Mouse (Mus musculus): ENCODE measurements around the gene Eme1.

DNA sequence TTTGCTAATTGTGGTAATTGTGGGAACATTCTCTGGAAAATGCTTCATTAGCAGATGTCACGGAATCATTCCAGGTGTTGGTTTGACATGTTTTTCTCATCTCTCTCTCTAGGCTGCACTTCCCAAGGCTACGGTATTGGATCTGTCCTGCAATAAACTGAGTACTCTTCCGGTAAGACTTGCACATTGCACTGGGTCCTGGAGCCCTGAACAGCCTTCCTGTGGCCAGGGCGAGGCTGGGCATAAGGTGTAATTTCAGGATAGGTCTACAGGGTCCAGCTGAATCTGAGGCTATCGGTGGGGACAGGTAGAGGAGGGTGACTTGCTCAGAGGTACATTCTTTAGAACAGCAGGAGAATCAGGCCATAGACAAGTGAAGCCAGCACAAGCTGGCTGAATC is 21.8 kb downstream of the Eme1 start:
- no peak for TF ChIP-seq CTCF (IDR thresholded peaks at IDR 0.05; ENCODE audit: control insufficient read depth, insufficient read depth, low read length)
- TF ChIP-seq POLR2A (IDR thresholded peaks at IDR 0.05; ENCODE audit: borderline replicate concordance, control insufficient read depth, low read depth, low read length) = no peak
